Mouse (Mus musculus) right cerebral cortex, postnatal 14 days (tissue): Measurements from ENCODE around the gene Tmem132d.

Source experiments
- DNase-seq: peaks from one replicate; pipeline ENCODE4 v3.0.0; 2022

The Tmem132d gene

DNA sequence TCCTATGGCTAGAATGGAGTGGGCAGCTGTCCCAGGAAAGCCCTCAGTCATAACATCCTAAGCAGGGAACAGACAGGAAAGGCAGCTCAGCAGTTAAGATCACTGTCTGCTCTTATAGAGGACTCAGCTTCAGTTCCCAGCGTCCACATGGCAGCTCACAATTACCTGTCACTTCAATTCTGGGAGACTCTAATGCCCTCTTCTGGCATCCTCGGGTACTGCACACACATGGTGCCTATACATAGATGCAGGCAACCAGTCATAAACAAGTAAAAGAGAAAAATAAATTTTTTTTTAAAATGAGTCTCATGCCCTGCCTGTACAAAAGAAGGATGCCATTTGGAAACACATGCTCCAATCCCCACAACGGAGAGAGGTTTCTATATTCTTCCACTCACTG is 28.7 kb downstream of the Tmem132d start:
- no peak for DNase-seq

DNA sequence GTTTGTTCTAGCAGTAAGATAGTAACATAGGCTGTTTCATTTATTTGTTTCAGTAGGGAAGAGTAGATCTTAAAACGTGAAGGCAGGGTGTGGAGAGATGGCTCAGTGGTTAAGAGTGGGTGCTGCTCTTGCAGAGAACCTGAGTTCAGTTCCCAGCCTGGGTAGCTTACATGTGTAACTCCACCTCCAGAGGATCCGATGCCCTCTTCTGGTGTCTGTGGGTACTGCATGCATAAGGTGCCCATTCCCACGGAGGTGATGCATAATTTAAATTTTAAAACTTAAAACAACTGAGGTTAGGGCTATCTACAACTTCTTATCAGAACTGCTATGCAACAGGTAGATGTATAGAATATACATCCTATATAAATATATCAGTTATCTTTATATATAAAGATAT is 40.5 kb downstream of the Tmem132d start:
- DNase-seq, result no peak

- DNase-seq, result no peak
Measured at GRCm38 (mm10) chr5:128389665-128390064, 43.2 kb downstream of the Tmem132d start.

- DNase-seq, result no peak
Measured at GRCm38 (mm10) chr5:128388358-128389141, 44.3 kb downstream of the Tmem132d start.

GRCm38 (mm10) chr5:128369814-128370213 is 63.1 kb downstream of the Tmem132d start:
- no peak for DNase-seq

DNA sequence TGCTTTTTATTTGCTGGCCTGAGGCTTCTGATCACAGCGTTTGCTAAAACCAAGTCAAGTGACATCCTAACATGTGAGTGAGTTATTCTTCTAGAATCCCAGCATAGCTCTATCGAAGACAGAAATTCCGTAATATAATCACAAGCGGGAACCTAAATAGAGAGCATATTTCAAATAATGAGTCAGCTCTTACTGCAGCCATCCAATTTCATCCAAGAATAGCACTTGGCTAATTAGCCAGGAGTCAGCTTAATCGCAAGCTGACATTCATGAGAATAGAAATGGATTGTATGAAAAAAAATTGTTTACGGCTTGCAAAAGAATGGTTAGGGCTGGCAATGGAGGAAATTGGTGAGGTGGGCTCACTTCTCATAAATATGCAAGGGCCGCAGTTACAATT is 63.8 kb downstream of the Tmem132d start:
- no peak for DNase-seq

- no peak for DNase-seq
Measured at GRCm38 (mm10) chr5:128365261-128365985, 67.5 kb downstream of the Tmem132d start.

GRCm38 (mm10) chr5:128360946-128361675 is 71.8 kb downstream of the Tmem132d start:
- no peak for DNase-seq

DNA sequence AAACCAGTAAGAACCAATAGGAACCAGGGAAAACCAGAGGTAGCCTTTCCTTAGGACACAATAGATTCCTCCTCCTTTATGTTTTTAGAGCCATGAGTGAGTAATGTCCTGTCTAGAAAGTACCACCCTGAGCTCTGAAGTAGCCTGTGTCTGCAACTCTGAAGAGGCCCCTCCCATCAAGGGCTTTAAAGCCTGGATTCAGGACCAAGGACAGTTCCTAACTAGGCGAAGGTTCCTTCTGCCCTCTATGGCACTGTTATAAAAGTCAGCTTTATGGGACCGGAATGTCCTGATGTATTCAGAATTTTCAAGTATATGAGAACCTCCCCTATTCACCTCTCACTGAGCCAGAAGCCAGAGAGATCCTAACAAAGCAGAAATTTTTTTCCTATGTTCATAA is 84.0 kb downstream of the Tmem132d start:
- DNase-seq, result no peak

DNA sequence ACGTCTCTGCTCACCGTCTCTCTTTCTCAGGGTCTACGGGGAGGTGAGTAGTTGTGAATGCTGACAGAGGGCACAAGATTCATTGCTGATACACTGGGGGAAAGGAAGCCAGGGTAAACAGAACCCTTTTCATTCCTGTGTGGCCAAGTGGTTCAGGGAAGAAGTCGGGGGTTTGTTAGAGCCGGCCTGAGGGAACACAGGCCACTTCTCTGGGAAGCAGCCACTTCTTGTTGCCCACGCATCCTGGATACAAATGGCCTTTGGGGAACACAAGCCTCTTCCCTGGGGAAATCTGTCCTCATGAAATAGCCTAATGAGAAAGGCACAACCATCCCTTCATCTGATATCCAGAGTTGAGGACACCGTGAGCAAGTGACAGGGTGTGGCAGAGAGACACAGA is 96.0 kb downstream of the Tmem132d start:
- DNase-seq, result no peak

- DNase-seq, result no peak
Measured at GRCm38 (mm10) chr5:128332766-128333165, 100.1 kb downstream of the Tmem132d start.

GRCm38 (mm10) chr5:128330351-128330750 is 102.5 kb downstream of the Tmem132d start:
- no peak for DNase-seq

DNA sequence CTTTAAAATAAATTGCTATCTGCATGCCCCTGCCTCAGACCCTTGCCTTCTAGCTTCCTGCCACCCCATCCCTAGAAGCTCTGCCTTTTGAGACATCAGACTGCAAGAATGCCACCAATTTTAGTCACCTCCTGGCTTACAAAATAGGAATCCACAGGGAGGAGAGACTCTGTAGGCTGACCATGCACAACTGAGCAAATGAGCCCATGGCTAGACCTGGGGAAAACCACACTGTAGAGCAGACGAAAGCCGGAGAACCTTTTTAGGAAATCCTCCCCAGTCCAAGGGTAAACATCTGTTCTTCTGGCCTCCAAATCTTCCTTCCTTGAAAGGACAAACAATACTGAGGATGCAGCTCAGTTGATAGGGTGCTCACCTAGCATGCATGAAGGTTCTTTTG is 130.5 kb downstream of the Tmem132d start:
- no peak for DNase-seq

- no peak for DNase-seq
Measured at GRCm38 (mm10) chr5:128291191-128291590, 141.7 kb downstream of the Tmem132d start.

- no peak for DNase-seq
Measured at GRCm38 (mm10) chr5:128273255-128273654, 159.6 kb downstream of the Tmem132d start.

DNA sequence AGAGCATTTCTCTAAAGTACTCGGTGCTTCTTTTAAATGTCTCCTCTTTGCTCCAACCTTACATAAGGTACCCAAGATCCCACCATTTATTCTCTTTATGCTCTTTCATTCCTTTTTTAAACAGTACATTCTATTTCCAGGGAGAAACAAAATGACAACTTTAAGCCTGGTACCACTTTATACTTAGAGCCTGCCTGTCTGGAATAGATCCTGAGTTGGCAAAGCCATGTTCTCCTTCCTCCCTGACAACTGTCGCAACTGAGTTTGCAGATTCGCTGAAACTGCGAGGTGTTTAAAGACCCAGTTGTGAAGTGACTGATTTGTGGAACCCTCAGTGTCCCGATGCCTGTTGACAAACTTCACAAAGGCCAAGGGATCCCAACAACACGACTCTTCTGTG is 165.5 kb downstream of the Tmem132d start:
- no peak for DNase-seq

GRCm38 (mm10) chr5:128244219-128244618 is 188.7 kb downstream of the Tmem132d start:
- no peak for DNase-seq

GRCm38 (mm10) chr5:128236638-128237335 is 196.1 kb downstream of the Tmem132d start:
- DNase-seq, result no peak

GRCm38 (mm10) chr5:128235611-128236010 is 197.3 kb downstream of the Tmem132d start:
- DNase-seq, result no peak

DNA sequence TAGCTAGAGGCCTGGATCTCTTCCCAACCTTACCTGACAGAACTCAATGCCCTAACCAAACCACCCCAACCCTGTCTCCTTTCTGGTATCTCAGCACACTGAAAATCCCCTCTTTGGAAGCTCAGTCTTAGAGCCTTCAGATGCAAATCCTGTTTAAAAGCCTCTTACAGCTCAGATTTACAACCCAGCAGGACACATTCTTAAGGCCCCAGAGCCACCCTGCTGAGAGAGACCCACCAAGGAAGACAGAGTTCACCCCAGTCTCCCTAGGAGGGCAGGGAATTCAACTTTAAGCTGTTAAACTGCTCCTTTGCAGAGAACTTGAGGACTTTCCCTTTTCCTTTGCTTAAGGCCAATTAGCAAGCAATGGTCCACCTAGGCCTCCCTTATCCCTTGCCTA is 199.8 kb downstream of the Tmem132d start:
- DNase-seq, result no peak

DNA sequence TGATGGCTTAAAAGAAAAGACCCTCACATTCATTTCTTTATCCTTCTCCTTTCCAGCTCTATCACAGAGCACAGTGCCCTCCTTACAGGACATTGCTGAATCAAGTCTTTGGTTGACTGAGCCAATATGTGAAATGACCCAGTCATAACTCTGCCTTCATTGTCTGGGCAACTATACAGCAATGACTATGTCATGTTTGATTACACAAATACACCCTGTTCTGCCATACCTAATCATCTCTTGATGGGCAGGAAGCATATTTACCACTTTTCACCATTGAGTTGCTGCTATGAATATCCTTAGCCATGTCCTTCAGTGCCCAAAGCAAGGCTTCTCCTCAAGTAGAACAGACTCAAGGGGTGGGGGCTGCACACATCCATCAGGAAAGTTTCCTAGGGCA is 214.6 kb downstream of the Tmem132d start:
- DNase-seq, result no peak

DNA sequence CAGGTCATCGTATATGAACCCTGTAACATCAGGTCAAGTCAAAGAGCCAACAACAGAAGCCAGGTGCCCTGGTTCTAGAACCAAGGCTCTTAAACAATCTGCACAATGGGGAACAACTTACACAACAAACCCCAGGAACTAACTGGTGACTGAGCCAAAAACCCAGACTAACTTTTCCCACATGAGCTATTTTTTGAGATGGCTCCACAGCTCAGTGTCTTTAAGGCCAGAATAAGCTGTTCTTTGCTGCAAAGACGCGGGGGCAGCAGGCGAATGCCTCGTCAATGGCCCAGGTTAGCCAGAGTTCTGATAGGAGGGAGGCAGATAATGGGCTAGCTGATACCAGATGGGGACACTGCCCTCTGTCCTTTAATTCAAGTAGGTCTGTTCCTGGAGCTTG is 221.8 kb downstream of the Tmem132d start:
- no peak for DNase-seq

- DNase-seq, result no peak
Measured at GRCm38 (mm10) chr5:128205716-128206115, 227.2 kb downstream of the Tmem132d start.
